Mouse (Mus musculus): ENCODE results near the gene Ibtk. TPM values are rescaled to one million over a fixed set of nuclear protein-coding genes. Genes with fewer than 3 reads are reported as not detected.

Gene Ibtk
- 42.2 to 46.3 TPM (median 45.1 TPM) in 4 replicates for total RNA-seq (2023)

GRCm38 (mm10) chr9:85749142-85749921 is at the start of gene Ibtk:
TSS of gene Ibtk (minus strand) at chr9:85749334.

Other genes starting within 250 kb of the Ibtk start
- not detected in 4 replicates for gene Tpbg, start 93.0 kb upstream of the Ibtk start, total RNA-seq (2023)

Measured in B cell, adult 62 days (primary cell).